Mouse (Mus musculus): Measurements from ENCODE around the gene Cdhr2. TPM values are rescaled to one million over a fixed set of nuclear protein-coding genes. Genes with fewer than 3 reads are reported as not detected.

The Cdhr2 gene
- polyA plus RNA-seq, 1 experiment from 2014 or later = 7.0 TPM

GRCm38 (mm10) chr13:54765281-54766191, 64.3 kb downstream of the Cdhr2 start:
- no peak overlapping the region for H3K27ac ChIP-seq (ENCODE audit: low read depth)
- DNase-seq (no peak), ATAC-seq (no peak)
- peaks cover 7% of the 10 kb centered on the region; the same call in 1 of the 2 replicates for H3K4me1 ChIP-seq (ENCODE audit: insufficient read depth)
- TF ChIP-seq CTCF (IDR thresholded peaks at IDR 0.05; ENCODE audit: low read depth) (no peak), EP300 (IDR thresholded peaks at IDR 0.05; ENCODE audit: low read depth) (no peak)
- peaks cover 39% of the 10 kb centered on the region for H3K27me3 ChIP-seq (ENCODE audit: insufficient read depth, low read length)
- 6% methylated on average over 44 of the region's 44 CpGs for WGBS (ENCODE audit: insufficient replicate concordance)
- no peak overlapping the region for H3K9ac ChIP-seq (replicated peaks)
- H3K4me3 ChIP-seq (ENCODE audit: low read depth, low read length) = peak overlapping the region; percentile 20; the same call in 1 of the 2 replicates
- H3K4me2 ChIP-seq (ENCODE audit: low read depth, low read length) = peak overlapping the region; percentile 45
- H3K36me3 ChIP-seq (replicated peaks; ENCODE audit: insufficient read depth, low read length) = no peaks in the 10 kb centered on the region
- H3K9me3 ChIP-seq (ENCODE audit: low read length) = no peaks in the 10 kb centered on the region

- no peaks in the 10 kb centered on the region for H3K36me3 ChIP-seq (replicated peaks; ENCODE audit: insufficient read depth, low read length)
- H3K4me3 ChIP-seq (ENCODE audit: low read depth, low read length) = peak within 1 kb of the TSS; percentile 20; the same call in 1 of the 2 replicates
- peaks cover 39% of the 10 kb centered on the region for H3K27me3 ChIP-seq (ENCODE audit: insufficient read depth, low read length)
- H3K4me2 ChIP-seq (ENCODE audit: low read depth, low read length) = peak within 1 kb of the TSS; percentile 45
- H3K9ac ChIP-seq (replicated peaks) = no peak within 1 kb of the TSS
- ATAC-seq (no peak), DNase-seq (peak; percentile 58)
- TF ChIP-seq EP300 (IDR thresholded peaks at IDR 0.05; ENCODE audit: low read depth) (no peak), CTCF (IDR thresholded peaks at IDR 0.05; ENCODE audit: low read depth) (peak; percentile 73)
- 3% methylated on average over 35 of the region's 35 CpGs for WGBS (ENCODE audit: insufficient replicate concordance)
- H3K9me3 ChIP-seq (ENCODE audit: low read length) = no peaks in the 10 kb centered on the region
- H3K4me1 ChIP-seq (ENCODE audit: insufficient read depth) = peaks cover 7% of the 10 kb centered on the region; the same call in 1 of the 2 replicates
- no peak within 1 kb of the TSS for H3K27ac ChIP-seq (ENCODE audit: low read depth)
Observed at GRCm38 (mm10) chr13:54766192-54766768, 65.0 kb downstream of the Cdhr2 start, which contains the start of gene Sncb. TSS of gene Sncb (minus strand) at chr13:54766595.

GRCm38 (mm10) chr13:54767012-54767411, 65.8 kb downstream of the Cdhr2 start:
- no peaks in the 10 kb centered on the region for H3K9me3 ChIP-seq (ENCODE audit: low read length)
- no peak for ATAC-seq
- H3K4me1 ChIP-seq (ENCODE audit: insufficient read depth) = peaks cover 7% of the 10 kb centered on the region; the same call in 1 of the 2 replicates
- H3K9ac ChIP-seq (replicated peaks) = no peak overlapping the region
- H3K27ac ChIP-seq (ENCODE audit: low read depth) = no peak overlapping the region
- H3K36me3 ChIP-seq (replicated peaks; ENCODE audit: insufficient read depth, low read length) = no peaks in the 10 kb centered on the region
- no peak overlapping the region for H3K4me3 ChIP-seq (ENCODE audit: low read depth, low read length)
- WGBS (ENCODE audit: insufficient replicate concordance) = 69% methylated on average over 4 of the region's 4 CpGs
- no peak overlapping the region for H3K4me2 ChIP-seq (ENCODE audit: low read depth, low read length)
- peaks cover 39% of the 10 kb centered on the region for H3K27me3 ChIP-seq (ENCODE audit: insufficient read depth, low read length)
- TF ChIP-seq EP300 (IDR thresholded peaks at IDR 0.05; ENCODE audit: low read depth) (no peak), CTCF (IDR thresholded peaks at IDR 0.05; ENCODE audit: low read depth) (no peak)
- no peak for DNase-seq

GRCm38 (mm10) chr13:54780592-54780991, 79.3 kb downstream of the Cdhr2 start:
- no peak for ATAC-seq
- Histone ChIP-seq H3K27me3 (ENCODE audit: insufficient read depth, low read length) (no peaks in the 10 kb centered on the region), H3K27ac (ENCODE audit: low read depth) (no peak overlapping the region), H3K36me3 (replicated peaks; ENCODE audit: insufficient read depth, low read length) (no peaks in the 10 kb centered on the region), H3K4me3 (ENCODE audit: low read depth, low read length) (no peak overlapping the region), H3K9me3 (ENCODE audit: low read length) (no peaks in the 10 kb centered on the region), H3K9ac (replicated peaks) (no peak overlapping the region), H3K4me2 (ENCODE audit: low read depth, low read length) (no peak overlapping the region), H3K4me1 (ENCODE audit: insufficient read depth) (no peaks in the 10 kb centered on the region)
- 77% methylated on average over 3 of the region's 3 CpGs for WGBS (ENCODE audit: insufficient replicate concordance)
- no peak for DNase-seq
- no peak for TF ChIP-seq EP300 (IDR thresholded peaks at IDR 0.05; ENCODE audit: low read depth)
- TF ChIP-seq CTCF (IDR thresholded peaks at IDR 0.05; ENCODE audit: low read depth) = no peak

- ATAC-seq (no peak), DNase-seq (no peak)
- Histone ChIP-seq H3K4me2 (ENCODE audit: low read depth, low read length) (no peak overlapping the region), H3K36me3 (replicated peaks; ENCODE audit: insufficient read depth, low read length) (no peaks in the 10 kb centered on the region), H3K4me3 (ENCODE audit: low read depth, low read length) (no peak overlapping the region), H3K27ac (ENCODE audit: low read depth) (no peak overlapping the region), H3K9me3 (ENCODE audit: low read length) (no peaks in the 10 kb centered on the region), H3K9ac (replicated peaks) (no peak overlapping the region), H3K4me1 (ENCODE audit: insufficient read depth) (no peaks in the 10 kb centered on the region), H3K27me3 (ENCODE audit: insufficient read depth, low read length) (no peaks in the 10 kb centered on the region)
- 78% methylated on average over 3 of the region's 3 CpGs for WGBS (ENCODE audit: insufficient replicate concordance)
- TF ChIP-seq CTCF (IDR thresholded peaks at IDR 0.05; ENCODE audit: low read depth) = no peak
- TF ChIP-seq EP300 (IDR thresholded peaks at IDR 0.05; ENCODE audit: low read depth) = no peak
Observed at GRCm38 (mm10) chr13:54781086-54781485, 79.8 kb downstream of the Cdhr2 start.

- no peak overlapping the region for H3K27ac ChIP-seq (ENCODE audit: low read depth)
- no peaks in the 10 kb centered on the region for H3K36me3 ChIP-seq (replicated peaks; ENCODE audit: insufficient read depth, low read length)
- H3K9me3 ChIP-seq (ENCODE audit: low read length) = no peaks in the 10 kb centered on the region
- H3K9ac ChIP-seq (replicated peaks) = no peak overlapping the region
- peaks cover 3% of the 10 kb centered on the region; the same call in 1 of the 2 replicates for H3K27me3 ChIP-seq (ENCODE audit: insufficient read depth, low read length)
- H3K4me3 ChIP-seq (ENCODE audit: low read depth, low read length) = no peak overlapping the region
- H3K4me1 ChIP-seq (ENCODE audit: insufficient read depth) = no peaks in the 10 kb centered on the region
- WGBS (ENCODE audit: insufficient replicate concordance) = 30% methylated on average over 2 of the region's 2 CpGs
- DNase-seq (no peak), ATAC-seq (no peak)
- no peak overlapping the region for H3K4me2 ChIP-seq (ENCODE audit: low read depth, low read length)
- TF ChIP-seq CTCF (IDR thresholded peaks at IDR 0.05; ENCODE audit: low read depth) = no peak
- no peak for TF ChIP-seq EP300 (IDR thresholded peaks at IDR 0.05; ENCODE audit: low read depth)
Observed at GRCm38 (mm10) chr13:54783235-54783634, 82.0 kb downstream of the Cdhr2 start.

Measured in liver, postnatal 0 days (tissue).